Mouse (Mus musculus): ENCODE measurements around the gene Rfx4.

DNA sequence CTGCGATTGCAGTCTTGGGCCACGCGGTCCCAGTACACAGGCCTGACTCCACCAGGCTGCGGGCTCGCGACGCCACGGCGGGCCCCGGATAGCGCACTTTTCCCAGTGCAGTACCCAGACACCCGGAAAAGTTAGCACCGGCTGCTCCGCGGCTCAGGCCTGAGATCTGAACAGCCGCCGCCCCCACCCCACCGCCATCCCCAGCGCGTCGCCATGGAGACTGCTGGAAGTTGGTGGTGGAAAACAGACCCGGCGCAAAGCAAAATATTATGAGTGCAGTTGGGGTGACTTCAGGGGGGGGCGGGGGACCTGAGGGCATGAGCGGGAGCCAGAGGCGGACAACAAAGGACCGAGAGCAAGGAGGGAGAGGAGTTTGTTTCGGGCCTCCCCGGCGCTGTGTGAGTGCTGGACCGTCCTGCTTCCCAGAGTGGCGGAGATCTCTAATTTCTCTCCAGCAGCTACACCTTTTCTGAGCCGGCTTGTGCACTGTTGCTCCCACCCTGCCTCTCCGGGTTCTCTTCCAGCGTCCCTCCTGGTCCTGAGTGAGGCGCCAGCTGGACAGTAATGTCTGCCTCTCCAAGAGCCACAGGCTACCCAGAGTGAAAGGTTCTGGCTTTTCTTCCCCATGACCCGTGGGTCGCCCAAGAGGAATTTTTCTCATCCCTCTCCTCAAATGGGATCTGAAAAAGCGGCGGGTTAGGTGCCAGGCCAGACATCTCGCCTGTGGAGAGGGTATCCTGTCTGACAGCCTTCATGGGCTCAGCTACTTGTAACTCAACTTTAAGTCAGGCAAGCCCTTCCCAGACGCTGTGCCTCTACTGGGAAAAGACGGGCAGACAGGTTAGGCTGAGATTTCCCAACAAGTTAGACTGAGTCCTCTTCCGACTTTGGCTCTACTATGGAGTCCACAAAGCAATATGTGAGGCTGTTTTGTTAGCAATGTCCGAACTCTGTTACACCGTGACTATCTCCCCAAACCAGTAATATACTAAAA, 4.6 kb downstream of the Rfx4 start:
- TF ChIP-seq CTCF (IDR thresholded peaks at IDR 0.05; ENCODE audit: low read depth, low read length) (no peak), POLR2A (IDR thresholded peaks at IDR 0.05; ENCODE audit: extremely low read depth, insufficient read depth, low read length) (no peak)

Measured in liver, adult 2 months (tissue).